Mouse (Mus musculus) stomach, embryonic 16.5 days (tissue): ENCODE data around the gene Prkab2. TPM values are rescaled to one million over a fixed set of nuclear protein-coding genes. Genes with fewer than 3 reads are reported as not detected.

Experiments
- ATAC-seq: fragments of 200-750 bp; cut with Nextera tagmentation; 2 replicates; pipeline ENCODE4 v1.8.0; 2017; ENCODE audit warnings: moderate number of reproducible peaks, moderate TSS enrichment; ENCODE audit not compliant: insufficient read depth, low FRiP score
- H3K27ac ChIP-seq: fragments of 300-500 bp; sonication (generic); 2 replicates; pipeline ENCODE4 v1.5.1; 2014; ENCODE audit warnings: low read length
- H3K27me3 ChIP-seq: fragments of 300-500 bp; sonication (generic); 2 replicates; pipeline ENCODE4 v1.6.1; 2014; ENCODE audit warnings: low read length, control low read depth, mixed read lengths; ENCODE audit not compliant: control insufficient read depth, insufficient read depth
- H3K36me3 ChIP-seq: fragments of 300-500 bp; sonication (generic); 2 replicates; pipeline ENCODE4 v1.6.1; 2014; ENCODE audit warnings: low read length; ENCODE audit not compliant: control insufficient read depth, insufficient read depth
- H3K4me1 ChIP-seq: fragments of 300-500 bp; sonication (generic); 2 replicates; pipeline ENCODE4 v1.6.1; 2014; ENCODE audit warnings: low read length, control low read depth, mixed read lengths; ENCODE audit not compliant: control insufficient read depth, insufficient read depth
- H3K4me2 ChIP-seq: fragments of 300-500 bp; sonication (generic); 2 replicates; pipeline ENCODE4 v1.6.1; 2014; ENCODE audit warnings: low read depth, low read length, mixed read lengths
- H3K4me3 ChIP-seq: fragments of 300-500 bp; sonication (generic); replicated peaks from 2 replicates; pipeline ENCODE4 v1.5.1; 2014; ENCODE audit warnings: mild to moderate bottlenecking, low read length
- H3K9ac ChIP-seq: fragments of 300-500 bp; sonication (generic); 2 replicates; pipeline ENCODE4 v1.6.1; 2014; ENCODE audit warnings: low read length
- H3K9me3 ChIP-seq: fragments of 300-500 bp; sonication (generic); replicated peaks from 2 replicates; pipeline ENCODE4 v1.6.1; 2016; ENCODE audit warnings: low read length, control low read depth; ENCODE audit not compliant: control insufficient read depth
- WGBS: fragments of 180-500 bp; shearing (Covaris S2); extraction: QIAGEN DNeasy Blood & Tissue Kit; methylation state at CpG from one replicate; pipeline ENCODE4 v1.1.7; 2014; 5-methylcytosine and 5-hydroxymethylcytosine counted together
- polyA plus RNA-seq: library from polyadenylated mRNA; unstranded; fragments of >200 nt; fragmentation: Nextera tagmentation; extraction: Ambion mirVana; gene quantifications from 2 replicates; pipeline ENCODE4 v1.2.1, GENCODE M21; 2015

The Prkab2 gene
- polyA plus RNA-seq, 1 experiment from 2014 or later: 10.3 TPM

- WGBS: 1% methylated on average over 33 of the region's 33 CpGs
Observed at GRCm38 (mm10) chr3:97681321-97682158, 23.5 kb downstream of the Prkab2 start.

GRCm38 (mm10) chr3:97682159-97682502, 24.1 kb downstream of the Prkab2 start:
- WGBS: 8% methylated on average over 11 of the region's 11 CpGs
- Histone ChIP-seq H3K9me3 (no peaks in the 10 kb centered on the region), H3K9ac (0 out of 2 replicates have a peak overlapping the region, but pooled peaks have one; percentile 0), H3K4me1 (peaks cover 9% of the 10 kb centered on the region; the same call in 1 of the 2 replicates), H3K27ac (no peak overlapping the region), H3K27me3 (no peaks in the 10 kb centered on the region), H3K4me2 (peak overlapping the region; percentile 93), H3K4me3 (peak overlapping the region; percentile 48), H3K36me3 (no peaks in the 10 kb centered on the region)
- no peak for ATAC-seq

More at GRCm38 (mm10) chr3:97681321-97682158, 23.5 kb downstream of the Prkab2 start:
- Histone ChIP-seq H3K4me1 (peaks cover 9% of the 10 kb centered on the region; the same call in 1 of the 2 replicates), H3K27me3 (no peaks in the 10 kb centered on the region), H3K27ac (no peak overlapping the region), H3K9me3 (no peaks in the 10 kb centered on the region), H3K36me3 (no peaks in the 10 kb centered on the region), H3K4me3 (peak overlapping the region; percentile 48), H3K4me2 (peak overlapping the region; percentile 93), H3K9ac (peak overlapping the region; percentile 71)
- ATAC-seq: peak; percentile 22; the same call in 1 of the 2 replicates

DNA sequence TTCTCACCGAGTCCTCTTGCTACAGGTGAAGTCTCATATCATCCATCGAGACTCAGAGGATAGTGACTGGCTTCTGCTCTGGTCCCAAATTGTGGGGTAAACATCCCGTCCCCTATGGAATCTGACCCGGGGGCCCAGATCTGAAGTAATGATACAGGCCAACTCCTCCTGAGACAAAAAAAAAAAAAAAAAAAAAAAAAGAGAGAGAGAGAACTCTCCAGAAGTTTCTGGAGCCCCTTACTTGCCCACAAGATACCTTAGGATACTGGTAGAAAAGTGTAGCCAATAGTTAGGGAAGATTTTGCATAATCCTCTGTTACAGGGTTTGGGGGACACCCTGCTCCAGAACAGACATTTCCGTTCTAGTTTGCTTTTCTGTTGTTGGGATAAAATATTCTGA, 24.6 kb downstream of the Prkab2 start:
- Histone ChIP-seq H3K4me2 (peak overlapping the region; percentile 93), H3K4me1 (peaks cover 9% of the 10 kb centered on the region; the same call in 1 of the 2 replicates), H3K9me3 (no peaks in the 10 kb centered on the region), H3K27me3 (no peaks in the 10 kb centered on the region), H3K4me3 (peak overlapping the region; percentile 48; the same call in 1 of the 2 replicates), H3K27ac (no peak overlapping the region), H3K9ac (0 out of 2 replicates have a peak overlapping the region, but pooled peaks have one; percentile 0), H3K36me3 (no peaks in the 10 kb centered on the region)
- no peak for ATAC-seq
- 34% methylated on average over 5 of the region's 5 CpGs for WGBS

DNA sequence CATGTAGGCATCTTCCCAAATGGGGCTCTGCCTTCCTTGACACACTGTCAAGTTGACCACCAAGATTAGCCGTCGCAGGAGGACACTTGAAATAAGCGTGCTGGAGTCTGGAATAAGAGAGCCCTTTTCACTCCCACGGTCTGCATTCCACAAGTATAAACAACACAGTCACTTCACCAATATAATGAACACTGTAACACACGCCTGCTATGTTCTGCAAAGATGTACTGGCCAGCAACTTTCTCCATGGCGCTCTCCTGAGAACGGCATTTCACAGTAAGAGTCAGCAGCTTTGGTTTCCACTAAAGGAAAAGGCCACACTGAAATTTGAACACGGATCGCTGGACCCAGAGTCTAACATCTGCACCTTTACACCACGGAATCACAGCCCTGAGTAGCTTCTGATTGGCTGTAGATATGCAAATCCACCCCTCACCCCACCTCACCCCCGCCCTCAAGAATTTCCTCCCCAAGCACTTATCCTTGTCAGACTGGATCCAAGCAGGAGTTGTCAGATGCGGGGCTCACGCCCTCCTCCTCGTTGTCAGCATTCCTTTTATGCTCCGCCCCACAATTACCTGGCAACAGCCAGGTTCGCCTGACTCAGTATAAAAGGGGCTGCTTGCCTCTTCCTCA, 25.7 kb downstream of the Prkab2 start:
- no peak overlapping the region for H3K9ac ChIP-seq
- no peaks in the 10 kb centered on the region for H3K27me3 ChIP-seq
- peaks cover 9% of the 10 kb centered on the region; the same call in 1 of the 2 replicates for H3K4me1 ChIP-seq
- H3K36me3 ChIP-seq: no peaks in the 10 kb centered on the region
- WGBS: 7% methylated on average over 16 of the region's 16 CpGs
- H3K9me3 ChIP-seq: no peaks in the 10 kb centered on the region
- peak overlapping the region; percentile 30 for H3K4me2 ChIP-seq
- ATAC-seq: peak; percentile 75
- peak overlapping the region; percentile 43 for H3K27ac ChIP-seq
- 0 out of 2 replicates have a peak overlapping the region, but pooled peaks have one; percentile 3 for H3K4me3 ChIP-seq

DNA sequence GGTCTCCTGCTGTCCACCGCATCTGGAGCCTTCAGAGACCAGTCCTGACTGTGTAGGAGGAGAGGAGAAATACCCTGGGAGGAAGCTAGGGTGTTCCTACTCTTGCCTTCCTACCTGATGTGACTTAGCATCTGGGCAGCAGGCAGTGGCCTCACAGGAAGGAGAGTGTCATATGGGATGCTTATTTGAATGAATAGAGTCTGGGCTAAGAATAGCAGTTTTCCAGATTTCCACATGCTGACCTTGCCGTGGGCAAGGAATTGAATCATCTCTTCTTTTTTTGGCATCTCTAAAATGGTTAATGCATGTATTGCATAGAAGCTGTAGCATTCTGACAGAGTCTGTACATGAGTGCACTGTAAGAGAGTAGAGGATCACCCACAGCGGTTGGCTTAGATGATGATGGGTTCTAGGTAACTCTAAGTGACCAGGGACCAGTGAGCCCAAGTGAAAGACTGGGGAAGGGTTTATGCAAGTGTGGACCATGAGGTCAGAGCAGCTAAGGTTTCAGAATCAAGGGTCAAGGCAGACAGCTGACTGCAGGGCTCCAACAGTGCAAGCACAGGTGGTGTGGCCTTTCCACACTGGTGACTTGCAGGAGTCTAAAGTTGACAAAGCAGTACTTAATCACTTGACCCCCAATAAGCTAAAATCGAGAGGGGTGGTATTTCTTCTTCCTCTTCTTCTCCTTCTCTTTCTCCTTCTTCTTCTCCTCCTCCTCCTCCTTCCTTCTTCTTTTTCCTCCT, 28.6 kb downstream of the Prkab2 start:
- Histone ChIP-seq H3K9me3 (no peaks in the 10 kb centered on the region), H3K4me3 (no peak overlapping the region), H3K36me3 (no peaks in the 10 kb centered on the region), H3K4me1 (peaks cover 9% of the 10 kb centered on the region; the same call in 1 of the 2 replicates), H3K27ac (no peak overlapping the region), H3K9ac (no peak overlapping the region), H3K27me3 (no peaks in the 10 kb centered on the region), H3K4me2 (no peak overlapping the region)
- 78% methylated on average over 4 of the region's 4 CpGs for WGBS
- ATAC-seq: no peak

- 66% methylated on average over 2 of the region's 2 CpGs for WGBS
- ATAC-seq: no peak
- Histone ChIP-seq H3K9ac (no peak overlapping the region), H3K36me3 (no peaks in the 10 kb centered on the region), H3K4me3 (no peak overlapping the region), H3K27ac (no peak overlapping the region), H3K27me3 (no peaks in the 10 kb centered on the region), H3K9me3 (no peaks in the 10 kb centered on the region), H3K4me2 (no peak overlapping the region), H3K4me1 (no peaks in the 10 kb centered on the region)
Observed at GRCm38 (mm10) chr3:97689289-97689688, 31.3 kb downstream of the Prkab2 start.

DNA sequence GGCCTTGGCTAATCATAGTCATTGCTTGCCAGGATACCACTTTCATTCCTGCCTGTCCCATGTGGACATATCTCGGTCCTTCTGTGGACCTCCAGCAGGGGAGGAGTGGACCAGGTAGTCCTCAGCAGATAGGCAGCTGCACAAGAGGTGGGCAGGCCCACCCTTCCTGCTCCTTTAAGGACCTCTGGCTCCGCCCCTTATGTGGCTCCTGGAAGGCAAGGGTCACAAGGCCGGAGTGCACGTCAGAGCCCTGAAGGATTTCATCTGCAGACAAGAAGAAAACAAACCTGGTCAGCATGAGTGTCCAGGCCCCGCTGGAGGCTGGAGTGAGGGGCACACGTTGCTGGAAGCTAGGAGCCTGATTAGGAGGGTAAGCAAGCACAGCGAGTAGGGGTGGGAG, 32.6 kb downstream of the Prkab2 start:
- Histone ChIP-seq H3K4me2 (no peak overlapping the region), H3K27me3 (no peaks in the 10 kb centered on the region), H3K4me3 (no peak overlapping the region), H3K9ac (no peak overlapping the region), H3K27ac (no peak overlapping the region), H3K36me3 (no peaks in the 10 kb centered on the region), H3K9me3 (no peaks in the 10 kb centered on the region), H3K4me1 (no peaks in the 10 kb centered on the region)
- ATAC-seq: no peak
- 44% methylated on average over 7 of the region's 7 CpGs for WGBS

DNA sequence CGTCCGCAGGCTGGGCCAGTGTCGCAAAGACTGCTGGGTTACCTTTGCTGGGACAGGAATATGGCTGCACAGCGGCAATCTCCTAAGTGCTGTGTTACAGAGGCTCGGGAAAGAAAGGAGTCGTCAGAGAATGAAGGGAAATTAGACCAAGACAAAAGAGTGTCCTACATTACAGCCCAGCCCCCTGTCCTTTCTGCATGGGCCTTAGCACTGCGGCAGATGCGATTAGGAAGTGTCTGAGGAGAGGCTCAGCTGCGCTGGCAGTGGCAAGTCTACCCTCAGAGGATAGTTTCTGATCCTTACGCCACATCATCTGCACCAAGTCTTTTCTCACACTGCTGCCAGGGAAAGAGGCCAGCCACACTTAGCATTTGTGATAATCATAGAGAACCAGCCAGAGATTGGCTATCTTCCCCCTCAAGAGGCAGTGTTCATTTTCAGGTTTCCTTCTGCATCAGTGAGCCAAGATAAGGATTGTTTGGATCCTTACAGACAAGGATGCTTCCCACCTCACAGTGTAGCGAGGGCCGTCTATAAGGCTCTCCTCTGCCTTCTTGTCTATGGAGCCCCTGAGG, 33.5 kb downstream of the Prkab2 start:
- no peak overlapping the region for H3K27ac ChIP-seq
- 76% methylated on average over 12 of the region's 12 CpGs for WGBS
- no peaks in the 10 kb centered on the region for H3K36me3 ChIP-seq
- no peak overlapping the region for H3K9ac ChIP-seq
- no peaks in the 10 kb centered on the region for H3K9me3 ChIP-seq
- no peak for ATAC-seq
- H3K4me2 ChIP-seq: no peak overlapping the region
- H3K27me3 ChIP-seq: no peaks in the 10 kb centered on the region
- no peak overlapping the region for H3K4me3 ChIP-seq
- H3K4me1 ChIP-seq: no peaks in the 10 kb centered on the region
